Mouse (Mus musculus) G1E-ER4 (cell line): ENCODE results near the gene Prnd. TPM values are rescaled to one million over a fixed set of nuclear protein-coding genes. Genes with fewer than 3 reads are reported as not detected.

Experiments
- GATA1 ChIP-seq: IDR thresholded peaks from one replicate; pipeline ENCODE4 v1.8.0; 2012; ENCODE audit warnings: low read length, inconsistent platforms
- polyA plus RNA-seq: library from polyadenylated mRNA; stranded (reverse); fragments of >175 nt; gene quantifications from 2 replicates; pipeline ENCODE4 v1.2.3, GENCODE M21; 2012

Prnd gene
- polyA plus RNA-seq, 1 experiment, result 0.08 TPM

DNA sequence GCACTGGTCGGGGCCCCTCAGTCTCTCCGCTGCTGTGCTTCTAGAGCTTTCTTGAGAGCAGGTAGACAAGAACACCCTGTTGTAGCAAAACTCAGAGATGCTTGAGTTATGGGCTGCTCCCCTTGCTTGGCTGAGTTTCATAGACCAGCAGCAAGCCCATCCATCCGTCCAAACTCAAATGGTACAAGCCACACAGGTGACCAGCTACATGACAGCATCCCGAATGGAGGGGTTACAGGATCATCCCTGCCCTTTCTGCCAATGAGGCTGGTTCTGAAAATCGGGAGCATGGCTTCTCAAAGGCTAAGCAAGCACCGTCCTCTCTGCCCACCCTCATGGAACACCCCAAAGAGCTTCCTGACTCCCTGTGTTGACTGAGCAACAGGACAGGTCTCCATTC, 44.3 kb downstream of the Prnd start:
- TF ChIP-seq GATA1, result no peak

DNA sequence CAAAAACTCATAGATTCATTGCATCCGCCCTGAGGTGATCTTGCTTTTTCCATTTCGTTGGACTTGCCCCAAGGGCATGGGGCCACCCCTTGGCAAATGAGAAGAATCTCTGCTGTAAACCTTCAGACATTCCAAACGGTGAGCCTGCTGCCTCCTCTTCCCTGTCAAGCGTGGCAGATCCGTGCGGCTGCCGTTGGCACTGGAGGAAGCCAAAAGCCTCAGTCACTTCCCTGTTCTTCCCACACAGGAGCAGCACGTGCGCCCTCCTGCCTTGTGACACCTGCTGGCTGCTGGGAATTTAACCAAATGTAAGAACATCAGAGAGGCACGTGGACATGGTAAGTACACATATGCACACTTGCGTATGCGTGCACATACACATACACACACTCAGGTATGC, 45.1 kb downstream of the Prnd start:
- no peak for TF ChIP-seq GATA1

- no peak for TF ChIP-seq GATA1
These were observed 45.7 kb downstream of the Prnd start for GRCm38 (mm10) chr2:131996369-131996768.

- TF ChIP-seq GATA1, result no peak
These were observed 46.7 kb downstream of the Prnd start for GRCm38 (mm10) chr2:131997356-131997755.

- no peak for TF ChIP-seq GATA1
These were observed 51.2 kb downstream of the Prnd start for GRCm38 (mm10) chr2:132001696-132002334.

DNA sequence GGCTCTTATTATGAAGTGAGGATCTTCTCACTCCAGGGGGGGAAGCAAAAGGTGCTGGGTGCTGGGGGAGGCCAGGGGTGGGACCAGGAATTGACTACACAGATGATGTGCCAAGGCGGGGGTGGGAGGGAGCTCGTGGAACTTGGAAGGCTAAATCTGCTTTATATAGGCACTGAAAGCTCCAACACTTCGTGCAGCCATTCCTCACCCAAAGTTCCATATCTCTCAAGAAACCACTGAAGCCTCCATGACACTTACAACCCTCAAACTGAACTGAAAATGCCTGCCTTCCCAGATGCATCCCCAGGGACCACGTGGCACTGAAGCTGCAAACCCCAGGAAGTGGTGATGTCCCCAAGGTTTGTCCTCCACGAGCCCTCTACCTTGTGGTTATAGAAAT, 53.3 kb downstream of the Prnd start:
- TF ChIP-seq GATA1, result no peak

GRCm38 (mm10) chr2:132004495-132005136, 54.0 kb downstream of the Prnd start:
- TF ChIP-seq GATA1, result no peak

- no peak for TF ChIP-seq GATA1
These were observed 54.8 kb downstream of the Prnd start for GRCm38 (mm10) chr2:132005445-132005844.

Other genes starting within 250 kb of the Prnd start
- gene Erv3, start 91.1 kb upstream of the Prnd start, polyA plus RNA-seq, result 1.5 TPM in 2 replicates
- gene Prnp, start 40.9 kb upstream of the Prnd start, polyA plus RNA-seq, result 159 and 194 TPM in 2 replicates
- gene Prn, start 40.9 kb upstream of the Prnd start, polyA plus RNA-seq, result 0.02 TPM in 1 of 2 replicates, not detected in the other
- not detected in 2 replicates for gene Rassf2, start 79.4 kb downstream of the Prnd start, polyA plus RNA-seq
- gene Slc23a2, start 194.2 kb downstream of the Prnd start, polyA plus RNA-seq, result 1.7 and 3.8 TPM in 2 replicates